8 mouse cellular contexts compared by ENCODE assay signal in genomic region chr11:69088103-69088855, GRCm38 (mm10). TPM values are rescaled to one million over a fixed set of nuclear protein-coding genes. Genes with fewer than 3 reads are reported as not detected.
A peak's percentile ranks its signal among the peaks of the same experiment; 100 is the strongest.
DNase-seq lines count a peak whose midpoint lies in the region; ATAC-seq lines count a peak whose summit lies in the region.

Vamp2 (plus strand) TSS chr11:69088490.

- H3K9me3 ChIP-seq in hindbrain, embryonic 14.5 days (ENCODE audit: control insufficient read depth, low read length) = no peaks in the 10 kb centered on the region

- WGBS in hindbrain, embryonic 14.5 days = 1% methylated on average over 59 of the region's 67 CpGs
- 1% methylated on average over 62 of the region's 67 CpGs for WGBS in macrophage (ENCODE audit: missing documents)

- ATAC-seq in hindbrain, embryonic 14.5 days (ENCODE audit: low FRiP score) = peak; percentile 90

- peak; percentile 92 for DNase-seq in NIH3T3 (ENCODE audit: low read depth)
- DNase-seq in cerebellum, postnatal 25 days = peak; percentile 96 to 98
- DNase-seq in frontal cortex, postnatal 36 days (ENCODE audit: low spot score in 2 of 2) = peak; percentile 91 to 96
- peak; percentile 97 for DNase-seq in hindbrain, embryonic 14.5 days (ENCODE audit: low spot score)
- DNase-seq in left cerebral cortex, adult 18-20 months (ENCODE audit: low spot score in 2 of 2) = peak; percentile 95 to 96
- peak; percentile 85 for DNase-seq in retina, postnatal 7 days (ENCODE audit: low read depth, low spot score)
- DNase-seq in urinary bladder, adult 2 months (ENCODE audit: low spot score) = peak; percentile 91

- peaks cover 28% of the 10 kb centered on the region for H3K36me3 ChIP-seq in hindbrain, embryonic 14.5 days (replicated peaks; ENCODE audit: control insufficient read depth, insufficient read depth)
- H3K36me3 ChIP-seq in macrophage (ENCODE audit: inconsistent target) = peaks cover 5% of the 10 kb centered on the region; the same call in 1 of the 2 replicates

- peak within 1 kb of the TSS; percentile 77 for H3K4me3 ChIP-seq in hindbrain, embryonic 14.5 days (replicated peaks; ENCODE audit: low read length)
- H3K4me3 ChIP-seq in macrophage (ENCODE audit: inconsistent target) = peak within 1 kb of the TSS; percentile 74

- peak within 1 kb of the TSS; percentile 98 for H3K9ac ChIP-seq in hindbrain, embryonic 14.5 days

- peak within 1 kb of the TSS; percentile 98 for H3K4me2 ChIP-seq in hindbrain, embryonic 14.5 days (replicated peaks)

- H3K4me1 ChIP-seq in hindbrain, embryonic 14.5 days (replicated peaks; ENCODE audit: control insufficient read depth, insufficient read depth, low read length) = peaks cover 21% of the 10 kb centered on the region

- H3K27ac ChIP-seq in hindbrain, embryonic 14.5 days = peak within 1 kb of the TSS; percentile 93
- H3K27ac ChIP-seq in macrophage = peak within 1 kb of the TSS; percentile 40; the same call in 1 of the 2 replicates

- no peaks in the 10 kb centered on the region for H3K27me3 ChIP-seq in hindbrain, embryonic 14.5 days (ENCODE audit: control insufficient read depth, insufficient read depth, low read length)

- H3K79me2 ChIP-seq in macrophage (ENCODE audit: inconsistent target) = peaks cover 29% of the 10 kb centered on the region

RNA-seq across cellular contexts. Expression of gene Vamp2, which starts in this region (rescaled TPM):
- polyA plus RNA-seq in hindbrain, embryonic 14.5 days (2014; fragmentation: Nextera tagmentation; extraction: Ambion mirVana) = 324 and 368 TPM in 2 replicates
- 1,000 to 10,000 TPM; 1,053 to 1,091 TPM for total RNA-seq in left cerebral cortex, adult 18-20 months (2021)
- 100 to 1,000 TPM in 20 of 26 experiments, 10 to 100 TPM in 6; 79.4 to 259 (median 167) TPM for total RNA-seq in macrophage (2018; cell fraction: chromatin; rRNA removed)
- total RNA-seq in macrophage (2018; cell fraction: cytosol; rRNA removed) = 10 to 100 TPM; 20.1 to 40.4 (median 26.4) TPM
- total RNA-seq in macrophage (2018; cell fraction: nucleus; rRNA removed) = 100 to 1,000 TPM in 24 of 26 experiments, 10 to 100 TPM in 2; 83.9 to 283 (median 140) TPM
- 23.6 to 47.7 TPM (median 36.7 TPM) in 3 replicates for polyA plus RNA-seq in macrophage (2018)
- polyA plus RNA-seq in urinary bladder, adult 2 months (2012; rRNA removed) = 163 and 180 TPM in 2 replicates

Comparison
In these comparisons a context has a peak if more than half of its experiments do, and no peak if none do; other contexts are left out.
1. Peak in every context shown above with its lines: DNase-seq, ATAC-seq, H3K4me3 ChIP-seq and H3K27ac ChIP-seq.